Mouse (Mus musculus) erythroblast, embryonic 14.5 days (primary cell): ENCODE results near the gene Zfp536. TPM values are rescaled to one million over a fixed set of nuclear protein-coding genes. Genes with fewer than 3 reads are reported as not detected.
"Not testable (repeated sequence)": the region's sequence is repeated elsewhere in the genome, so short reads cannot be mapped to it uniquely, and the experiment has no call there.

Source experiments
- H3K27me3 ChIP-seq: 2 replicates; pipeline ENCODE4 v1.6.1; 2012; ENCODE audit warnings: inconsistent platforms; ENCODE audit not compliant: control insufficient read depth
- H3K36me3 ChIP-seq: 2 replicates; pipeline ENCODE4 v1.6.1; 2012; ENCODE audit warnings: mild to moderate bottlenecking, inconsistent platforms; ENCODE audit not compliant: control insufficient read depth
- H3K4me1 ChIP-seq: 2 replicates; pipeline ENCODE4 v1.6.1; 2012; ENCODE audit warnings: inconsistent platforms; ENCODE audit not compliant: control insufficient read depth
- H3K4me3 ChIP-seq: replicated peaks from 2 replicates; pipeline ENCODE3; 2012; ENCODE audit warnings: moderate library complexity, mild to moderate bottlenecking, inconsistent platforms
- H3K9me3 ChIP-seq: 2 replicates; pipeline ENCODE4 v1.6.1; 2012; ENCODE audit warnings: low read length, inconsistent platforms, mixed read lengths; ENCODE audit not compliant: control insufficient read depth
- GATA1 ChIP-seq: IDR thresholded peaks from 2 replicates; pipeline ENCODE4 v1.6.1; 2012; ENCODE audit warnings: low read length, inconsistent platforms, mixed read lengths
- TAL1 ChIP-seq: IDR thresholded peaks from 3 replicates; pipeline ENCODE4 v1.6.1; 2012; ENCODE audit warnings: low read length, inconsistent platforms, mixed read lengths
- polyA plus RNA-seq: library from polyadenylated mRNA; stranded (reverse); fragments of >175 nt; gene quantifications from 2 replicates; pipeline ENCODE4 v1.2.3, GENCODE M21; 2012

The Zfp536 gene
- polyA plus RNA-seq, 1 experiment: not detected

GRCm38 (mm10) chr7:37716626-37717025 is 56.8 kb downstream of the Zfp536 start:
- Histone ChIP-seq H3K4me1 (no peaks in the 10 kb centered on the region), H3K27me3 (no peaks in the 10 kb centered on the region), H3K9me3 (no peaks in the 10 kb centered on the region), H3K4me3 (no peak overlapping the region), H3K36me3 (no peaks in the 10 kb centered on the region)
- TF ChIP-seq TAL1 (no peak), GATA1 (no peak)

- H3K27me3 ChIP-seq: no peaks in the 10 kb centered on the region
- no peaks in the 10 kb centered on the region; the same call in 1 of the 2 replicates for H3K9me3 ChIP-seq
- H3K4me1 ChIP-seq: no peaks in the 10 kb centered on the region
- no peaks in the 10 kb centered on the region for H3K36me3 ChIP-seq
- TF ChIP-seq TAL1: no peak
- no peak for TF ChIP-seq GATA1
- H3K4me3 ChIP-seq: no peak overlapping the region
Observed at GRCm38 (mm10) chr7:37704464-37704863, 69.0 kb downstream of the Zfp536 start.

- not testable (repeated sequence) for H3K4me1 ChIP-seq, H3K36me3 ChIP-seq, H3K27me3 ChIP-seq, H3K9me3 ChIP-seq, H3K4me3 ChIP-seq
Observed at GRCm38 (mm10) chr7:37697378-37697777, 76.1 kb downstream of the Zfp536 start.

GRCm38 (mm10) chr7:37695066-37695465 is 78.4 kb downstream of the Zfp536 start:
- H3K27me3 ChIP-seq: no peaks in the 10 kb centered on the region
- no peaks in the 10 kb centered on the region; the same call in 1 of the 2 replicates for H3K9me3 ChIP-seq
- H3K4me1 ChIP-seq: no peaks in the 10 kb centered on the region
- H3K4me3 ChIP-seq: no peak overlapping the region
- TF ChIP-seq TAL1: no peak
- no peak for TF ChIP-seq GATA1
- no peaks in the 10 kb centered on the region for H3K36me3 ChIP-seq

- Histone ChIP-seq H3K36me3 (no peaks in the 10 kb centered on the region), H3K9me3 (no peaks in the 10 kb centered on the region; the same call in 1 of the 2 replicates), H3K4me3 (no peak overlapping the region), H3K27me3 (no peaks in the 10 kb centered on the region), H3K4me1 (no peaks in the 10 kb centered on the region)
- TF ChIP-seq GATA1: no peak
Observed at GRCm38 (mm10) chr7:37690606-37691005, 82.8 kb downstream of the Zfp536 start.

- H3K27me3 ChIP-seq: no peaks in the 10 kb centered on the region
- no peaks in the 10 kb centered on the region for H3K4me1 ChIP-seq
- no peaks in the 10 kb centered on the region; the same call in 1 of the 2 replicates for H3K9me3 ChIP-seq
- H3K4me3 ChIP-seq: no peak overlapping the region
- H3K36me3 ChIP-seq: no peaks in the 10 kb centered on the region
- no peak for TF ChIP-seq GATA1
- no peak for TF ChIP-seq TAL1
Observed at GRCm38 (mm10) chr7:37689561-37690305, 83.7 kb downstream of the Zfp536 start.

- Histone ChIP-seq H3K4me3 (no peak overlapping the region), H3K27me3 (no peaks in the 10 kb centered on the region), H3K36me3 (no peaks in the 10 kb centered on the region), H3K9me3 (no peaks in the 10 kb centered on the region; the same call in 1 of the 2 replicates), H3K4me1 (no peaks in the 10 kb centered on the region)
- no peak for TF ChIP-seq GATA1
- TF ChIP-seq TAL1: no peak
Observed at GRCm38 (mm10) chr7:37689107-37689511, 84.3 kb downstream of the Zfp536 start.

GRCm38 (mm10) chr7:37686366-37686765 is 87.1 kb downstream of the Zfp536 start:
- Histone ChIP-seq H3K4me3 (no peak overlapping the region), H3K9me3 (no peaks in the 10 kb centered on the region; the same call in 1 of the 2 replicates), H3K4me1 (no peaks in the 10 kb centered on the region), H3K27me3 (no peaks in the 10 kb centered on the region), H3K36me3 (no peaks in the 10 kb centered on the region)
- TF ChIP-seq GATA1 (no peak), TAL1 (no peak)

- H3K27me3 ChIP-seq: no peaks in the 10 kb centered on the region
- TF ChIP-seq TAL1 (no peak), GATA1 (no peak)
- H3K4me1 ChIP-seq: no peaks in the 10 kb centered on the region
- H3K9me3 ChIP-seq: no peaks in the 10 kb centered on the region
- no peaks in the 10 kb centered on the region for H3K36me3 ChIP-seq
- no peak overlapping the region for H3K4me3 ChIP-seq
Observed at GRCm38 (mm10) chr7:37685247-37685646, 88.2 kb downstream of the Zfp536 start.

- TF ChIP-seq GATA1 (no peak), TAL1 (no peak)
- H3K4me1 ChIP-seq: no peaks in the 10 kb centered on the region
- H3K9me3 ChIP-seq: no peaks in the 10 kb centered on the region
- no peaks in the 10 kb centered on the region for H3K27me3 ChIP-seq
- no peak overlapping the region for H3K4me3 ChIP-seq
- no peaks in the 10 kb centered on the region for H3K36me3 ChIP-seq
Observed at GRCm38 (mm10) chr7:37681335-37681734, 92.1 kb downstream of the Zfp536 start.
